Comparison of ENCODE assay signal across 25 mouse cellular contexts in the genomic region with DNA sequence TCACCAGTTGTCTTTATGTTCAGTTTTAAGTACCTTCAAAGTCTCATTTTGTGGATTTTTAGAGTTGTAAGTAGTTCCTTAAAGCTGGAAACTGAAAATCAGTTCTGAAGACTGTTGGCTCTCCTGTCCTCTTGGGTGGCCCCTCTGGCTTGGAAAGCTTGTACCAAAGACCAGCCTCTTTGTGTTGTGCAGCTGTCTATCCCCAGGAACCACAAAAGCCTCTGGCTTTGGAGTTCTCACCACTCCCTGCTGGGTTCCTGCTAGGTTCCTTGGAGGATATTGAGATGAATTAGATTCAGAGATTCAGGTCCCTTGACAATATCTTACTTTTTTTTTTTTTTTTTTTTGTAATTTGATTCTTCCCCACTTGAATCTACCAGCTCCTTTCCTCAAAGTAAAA.
"Had no signal": no experiment of that assay in that cellular context is flagged by ENCODE, and none has a peak within 500 bp of the region (broad histone marks: within the 10 kb centered on the region; RNA-seq: fewer than 3 reads in every experiment).

No protein-coding gene starts in this region.

- ATAC-seq: hindbrain, embryonic 16.5 days; inflammation-experienced regulatory T-cells, adult 6 months; intestine, embryonic 15.5 days; intestine, postnatal 0 days; liver, embryonic 12.5 days had no signal

- H3K4me2 ChIP-seq: heart, embryonic 12.5 days; hindbrain, embryonic 12.5 days; hindbrain, embryonic 14.5 days; intestine, embryonic 15.5 days; limb, embryonic 13.5 days; limb, embryonic 15.5 days; liver, embryonic 12.5 days had no signal

- H3K36me3 ChIP-seq: heart, embryonic 10.5 days; heart, embryonic 12.5 days; hindbrain, embryonic 10.5 days; hindbrain, embryonic 12.5 days; intestine, embryonic 15.5 days; limb, embryonic 13.5 days; limb, embryonic 15.5 days; liver, embryonic 12.5 days had no signal

- H3K27me3 ChIP-seq: heart, embryonic 12.5 days; hindbrain, embryonic 12.5 days; intestine, embryonic 15.5 days; limb, embryonic 13.5 days; limb, embryonic 15.5 days; liver, embryonic 12.5 days had no signal

- H3K9ac ChIP-seq: heart, embryonic 12.5 days; hindbrain, embryonic 12.5 days; hindbrain, embryonic 14.5 days; intestine, embryonic 15.5 days; limb, embryonic 13.5 days; limb, embryonic 15.5 days; liver, embryonic 12.5 days; liver, embryonic 14.5 days had no signal

- DNase-seq: gastrocnemius, adult 2 months; gastrocnemius, postnatal 10 days; gastrocnemius, postnatal 25 days; heart, adult 18-20 months; heart, postnatal 10 days; heart, postnatal 4 days; kidney, adult 18-20 months; kidney, adult 8-10 months; kidney, postnatal 10 days; kidney, postnatal 25 days; layer of hippocampus, adult 9-11 months; layer of hippocampus, postnatal 36 days had no signal

- H3K27ac ChIP-seq: gastrocnemius, adult 2 months; heart, embryonic 10.5 days; hindbrain, embryonic 10.5 days; hindbrain, embryonic 12.5 days; hindbrain, embryonic 14.5 days; intestine, embryonic 15.5 days; limb, embryonic 13.5 days; limb, embryonic 15.5 days; liver, embryonic 12.5 days; liver, embryonic 14.5 days had no signal

- H3K4me3 ChIP-seq: gastrocnemius, adult 2 months; heart, embryonic 10.5 days; heart, embryonic 12.5 days; hindbrain, embryonic 10.5 days; hindbrain, embryonic 12.5 days; intestine, embryonic 15.5 days; limb, embryonic 13.5 days; limb, embryonic 15.5 days; liver, embryonic 12.5 days had no signal

- H3K9me3 ChIP-seq: heart, embryonic 10.5 days; heart, embryonic 12.5 days; hindbrain, embryonic 10.5 days; hindbrain, embryonic 12.5 days; intestine, embryonic 15.5 days; limb, embryonic 13.5 days; limb, embryonic 15.5 days; liver, embryonic 12.5 days had no signal

- H3K4me1 ChIP-seq: heart, embryonic 10.5 days; hindbrain, embryonic 10.5 days; hindbrain, embryonic 12.5 days; intestine, embryonic 15.5 days; limb, embryonic 13.5 days; limb, embryonic 15.5 days; liver, embryonic 12.5 days had no signal
